Mouse (Mus musculus) subcutaneous adipose tissue, adult 2 months (tissue): Measurements from ENCODE around the gene Tada1. TPM values are rescaled to one million over a fixed set of nuclear protein-coding genes. Genes with fewer than 3 reads are reported as not detected.

Experiments used
- polyA plus RNA-seq: library from polyadenylated mRNA; depleted of rRNA; stranded (reverse); fragments of >200 nt; gene quantifications from 2 replicates; pipeline ENCODE4 v1.2.3, GENCODE M21; 2012; ENCODE audit warnings: low replicate concordance; rRNA removed

The Tada1 gene
- polyA plus RNA-seq: 16.7 and 27.7 TPM in 2 replicates

DNA sequence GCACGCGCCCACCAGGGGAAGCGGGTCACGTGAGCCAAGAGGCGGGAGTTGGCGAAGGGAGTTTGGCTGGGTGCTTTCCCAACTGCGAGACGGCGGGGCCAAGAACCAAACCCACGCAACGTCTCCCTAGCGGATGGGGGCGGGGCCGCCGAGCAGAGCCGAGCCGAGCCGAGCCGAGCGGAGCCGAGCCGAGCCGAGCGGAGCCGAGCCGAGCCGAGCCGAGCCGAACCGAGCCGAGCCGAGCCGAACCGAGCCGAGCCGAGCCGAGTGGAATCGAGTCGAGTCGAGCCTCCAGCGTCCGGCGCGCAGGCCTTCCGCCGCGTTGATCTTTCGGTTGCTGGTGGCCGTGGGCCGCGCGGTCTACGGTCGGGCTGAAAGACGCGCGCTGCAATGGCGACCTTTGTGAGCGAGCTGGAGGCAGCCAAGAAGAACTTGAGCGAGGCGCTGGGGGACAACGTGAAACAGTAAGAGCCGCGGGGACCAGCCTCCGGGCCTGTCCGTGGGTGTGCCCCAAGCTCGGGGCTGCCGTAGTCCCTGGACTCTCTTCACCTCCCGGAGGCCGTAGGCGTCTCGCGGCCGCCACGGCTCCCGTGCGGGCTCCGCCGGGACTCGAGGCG lies at the start of gene Tada1:
Gene Tada1 (plus strand): TSS at position 85 of the 617 bp plus-strand sequence.

DNA sequence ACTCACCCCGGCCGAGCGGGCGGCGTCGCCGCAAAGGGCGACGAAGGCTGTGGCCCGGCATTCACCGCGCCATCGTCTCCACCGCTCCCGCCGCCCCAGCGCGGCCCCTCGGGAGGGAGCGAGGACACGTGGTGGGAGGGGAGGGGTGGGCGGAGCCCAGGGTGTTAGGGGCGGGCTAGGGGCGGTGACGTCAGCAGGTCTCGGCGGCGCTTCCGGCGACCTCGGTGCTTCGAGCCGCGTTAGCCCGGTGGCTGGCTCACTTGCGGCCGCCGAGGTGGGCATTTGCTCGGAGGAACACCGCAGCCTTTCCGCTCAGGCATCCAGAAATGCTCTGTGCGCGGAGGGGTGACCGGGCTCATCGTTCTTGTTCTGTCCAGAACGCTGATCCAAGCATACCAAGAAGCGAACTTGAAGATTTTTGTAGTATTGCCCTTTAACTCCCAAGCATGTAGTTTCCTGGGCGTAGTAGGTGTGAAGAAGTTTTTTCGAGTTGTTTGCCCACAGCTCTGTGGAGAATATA lies 30.9 kb downstream of the Tada1 start, which contains the start of gene Pogk:
Gene Pogk (minus strand): TSS at position 163 of the 520 bp plus-strand sequence.

Other genes starting within 250 kb of the Tada1 start
- 0.10 and 1.3 TPM in 2 replicates for gene Gpa33, start 248.9 kb upstream of the Tada1 start, polyA plus RNA-seq
- not detected in 2 replicates for gene Mael, start 140.3 kb upstream of the Tada1 start, polyA plus RNA-seq
- 1.4 and 2.6 TPM in 2 replicates for gene Ildr2, start 125.0 kb upstream of the Tada1 start, polyA plus RNA-seq
- gene Pogk, start 30.8 kb downstream of the Tada1 start, polyA plus RNA-seq: 10.5 and 14.0 TPM in 2 replicates
- 0.24 and 0.72 TPM in 2 replicates for gene Gm4846, start 118.5 kb downstream of the Tada1 start, polyA plus RNA-seq